ENCODE assay signal across 14 mouse cellular contexts in the genomic region with DNA sequence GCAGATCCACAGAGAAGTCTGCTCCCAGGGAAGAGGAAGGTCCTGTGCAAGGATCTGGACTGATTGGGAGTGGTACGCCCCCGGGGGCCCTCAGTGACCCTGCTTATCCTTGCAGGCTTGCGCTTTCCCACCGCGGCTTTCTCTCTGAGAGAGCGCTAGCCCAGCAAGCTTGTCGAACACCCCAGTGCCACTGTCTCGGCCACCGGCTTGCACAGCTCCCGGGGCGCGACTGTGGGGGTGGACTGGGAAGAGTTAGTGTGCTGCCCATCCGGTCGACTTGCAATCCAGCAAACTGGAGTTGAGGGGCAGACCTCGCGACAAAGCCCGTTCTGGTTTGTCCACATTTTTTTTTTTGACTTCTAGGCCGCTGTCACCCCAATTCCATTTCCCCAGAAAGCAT. TPM values are rescaled to one million over a fixed set of nuclear protein-coding genes. Genes with fewer than 3 reads are reported as not detected.
DNase-seq lines count a peak whose midpoint lies in the region; ATAC-seq and TF ChIP-seq lines count a peak whose summit lies in the region.
"Had no signal": no experiment of that assay in that cellular context is flagged by ENCODE, and none has a peak within 500 bp of the region (broad histone marks: within the 10 kb centered on the region; RNA-seq: fewer than 3 reads in every experiment).

No protein-coding gene starts in this region.

- 19% methylated on average over 18 of the region's 18 CpGs for WGBS in forebrain, postnatal 0 days
- WGBS in midbrain, embryonic 12.5 days = 22% methylated on average over 18 of the region's 18 CpGs

- ATAC-seq in forebrain, postnatal 0 days = no peak
- no peak for ATAC-seq in midbrain, embryonic 12.5 days (ENCODE audit: low FRiP score, low read depth)
- ATAC-seq in megakaryocyte, adult 5-6 weeks (ENCODE audit: poor library complexity, severe bottlenecking) = no peak

- DNase-seq in R1 (ENCODE audit: low read depth, low spot score) = peak; percentile 3
- DNase-seq in embryo, embryonic 10.5 days (ENCODE audit: low spot score) = peak; percentile 34
- peak; percentile 32 for DNase-seq in forebrain, postnatal 0 days
- DNase-seq in layer of hippocampus, adult 9-10 months (ENCODE audit: low spot score) = no peak
- no peak for DNase-seq in thymus, postnatal 14 days
- no peak for DNase-seq in ovary, postnatal 14 days (ENCODE audit: low spot score)
- DNase-seq: lung, postnatal 10 days; right cerebral cortex, postnatal 14 days had no signal

- no peak overlapping the region for H3K9ac ChIP-seq in forebrain, postnatal 0 days
- H3K9ac ChIP-seq in midbrain, embryonic 12.5 days (replicated peaks) = no peak overlapping the region
- H3K9ac ChIP-seq: kidney, embryonic 15.5 days; stomach, embryonic 15.5 days had no signal

- H3K4me2 ChIP-seq in forebrain, postnatal 0 days (ENCODE audit: low read depth) = 0 out of 2 replicates have a peak overlapping the region, but pooled peaks have one; percentile 8
- H3K4me2 ChIP-seq in midbrain, embryonic 12.5 days (replicated peaks) = peak overlapping the region; percentile 49
- H3K4me2 ChIP-seq: kidney, embryonic 15.5 days; stomach, embryonic 15.5 days had no signal

- no peaks in the 10 kb centered on the region for H3K36me3 ChIP-seq in forebrain, postnatal 0 days (ENCODE audit: insufficient read depth)
- H3K36me3 ChIP-seq in midbrain, embryonic 12.5 days = no peaks in the 10 kb centered on the region
- H3K36me3 ChIP-seq: kidney, embryonic 15.5 days; stomach, embryonic 15.5 days had no signal

- H3K9me3 ChIP-seq in forebrain, postnatal 0 days (ENCODE audit: low read length) = no peaks in the 10 kb centered on the region
- no peaks in the 10 kb centered on the region for H3K9me3 ChIP-seq in midbrain, embryonic 12.5 days
- H3K9me3 ChIP-seq: kidney, embryonic 15.5 days; stomach, embryonic 15.5 days had no signal

- H3K27me3 ChIP-seq in forebrain, postnatal 0 days (ENCODE audit: insufficient read depth, low read length) = no peaks in the 10 kb centered on the region; the same call in 1 of the 2 replicates
- peaks cover 8% of the 10 kb centered on the region; the same call in 1 of the 2 replicates for H3K27me3 ChIP-seq in midbrain, embryonic 12.5 days

- no peak for TF ChIP-seq CTCF in forebrain, postnatal 0 days (IDR thresholded peaks at IDR 0.05; ENCODE audit: low read depth)

- no peaks in the 10 kb centered on the region for H3K4me1 ChIP-seq in forebrain, postnatal 0 days (ENCODE audit: insufficient read depth)
- H3K4me1 ChIP-seq in midbrain, embryonic 12.5 days = peaks cover 13% of the 10 kb centered on the region; the same call in 1 of the 2 replicates
- H3K4me1 ChIP-seq: stomach, embryonic 15.5 days had no signal

- H3K4me3 ChIP-seq in forebrain, postnatal 0 days (ENCODE audit: low read depth, low read length) = no peak overlapping the region
- H3K4me3 ChIP-seq in midbrain, embryonic 12.5 days = peak overlapping the region; percentile 19
- H3K4me3 ChIP-seq: kidney, embryonic 15.5 days; myocyte; stomach, embryonic 15.5 days had no signal

- H3K27ac ChIP-seq in forebrain, postnatal 0 days (ENCODE audit: low read depth, low read length) = no peak overlapping the region
- H3K27ac ChIP-seq in midbrain, embryonic 12.5 days (replicated peaks) = no peak overlapping the region
- H3K27ac ChIP-seq: kidney, embryonic 15.5 days; stomach, embryonic 15.5 days had no signal

RNA-seq across cellular contexts. Expression of gene Sox3, which starts 5.4 kb away (rescaled TPM):
- total RNA-seq in forebrain, postnatal 0 days (2014; rRNA removed) = 2.0 and 2.4 TPM in 2 replicates
- 2.1 and 2.7 TPM in 2 replicates for polyA plus RNA-seq in forebrain, postnatal 0 days (2015; fragmentation: Nextera tagmentation; extraction: Ambion mirVana)
- 6.1 and 6.5 TPM in 2 replicates for polyA plus RNA-seq in midbrain, embryonic 12.5 days (2016; fragmentation: Nextera tagmentation; extraction: Ambion mirVana)
- not detected in 2 replicates for total RNA-seq in megakaryocyte, adult 5-6 weeks (2015)
- not detected in 2 replicates for total RNA-seq in megakaryocyte, adult 5-6 weeks (2017)
- total RNA-seq: liver, adult 2 months had no signal
- polyA plus RNA-seq: kidney, embryonic 15.5 days; liver, adult 2 months; myocyte; stomach, embryonic 15.5 days had no signal

Comparison
In these comparisons a context has a peak if more than half of its experiments do, and no peak if none do; other contexts are left out.
1. DNase-seq: peak in R1 (single experiment), embryo, embryonic 10.5 days (single experiment) and forebrain, postnatal 0 days (single experiment); none in layer of hippocampus, adult 9-10 months (single experiment), thymus, postnatal 14 days (single experiment) and ovary, postnatal 14 days (single experiment).